Mouse (Mus musculus) frontal cortex, postnatal 36 days (tissue): Measurements from ENCODE around the gene Rnh1.

Experiments used
- DNase-seq, 2 experiments: peaks; one replicate each; pipeline ENCODE4 v3.0.0; 2022; ENCODE audit warnings: low spot score in 2 of 2

The Rnh1 gene

DNA sequence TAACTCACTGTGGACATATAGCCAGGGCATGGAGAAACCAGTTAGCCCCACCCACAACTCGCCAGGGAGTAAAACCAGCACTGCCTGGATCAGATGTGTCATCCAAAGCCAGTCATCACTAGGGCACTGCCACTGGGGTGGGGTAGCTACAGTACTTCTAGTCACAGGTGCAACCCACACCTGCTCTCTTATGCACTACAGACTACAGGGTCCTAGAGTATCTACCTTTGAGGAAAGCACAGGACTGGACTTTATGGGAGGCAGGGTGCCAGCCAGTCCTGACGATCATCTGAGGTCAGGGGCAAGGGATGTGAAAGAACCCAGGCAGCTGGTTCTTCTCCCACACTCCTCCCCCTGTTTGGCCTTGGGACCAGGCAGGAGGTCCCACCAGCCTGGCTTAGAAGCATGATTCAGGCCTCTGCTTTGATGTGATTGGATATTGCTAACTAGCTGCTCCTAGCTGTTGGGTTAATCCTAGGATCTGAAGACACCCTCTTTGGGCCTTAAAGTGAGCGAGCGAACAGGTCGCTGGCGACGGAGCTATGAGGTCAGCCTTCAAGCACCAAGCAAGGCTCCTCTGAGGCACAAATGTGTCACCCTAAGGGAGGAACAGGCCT, 4.6 kb downstream of the Rnh1 start:
- DNase-seq: no peak

DNA sequence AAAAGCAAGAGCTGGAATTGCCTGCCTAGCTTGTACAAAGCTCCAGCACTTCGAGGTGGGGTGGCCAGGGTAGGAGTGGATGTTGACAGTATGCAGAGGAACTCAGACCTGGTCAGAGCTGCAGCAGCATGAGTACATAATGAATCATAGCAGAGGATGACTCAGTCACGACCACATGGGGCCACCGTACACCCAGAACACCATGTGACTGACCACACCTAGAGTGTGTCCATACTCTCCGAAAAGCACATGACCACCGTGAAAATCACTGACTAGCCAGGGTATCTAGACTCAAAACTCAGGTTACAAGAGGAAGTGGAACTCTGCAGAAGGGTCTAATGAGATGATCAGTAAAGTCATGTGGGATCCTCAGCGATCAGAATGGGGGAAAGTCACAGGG, 7.8 kb downstream of the Rnh1 start:
- DNase-seq: no peak

DNA sequence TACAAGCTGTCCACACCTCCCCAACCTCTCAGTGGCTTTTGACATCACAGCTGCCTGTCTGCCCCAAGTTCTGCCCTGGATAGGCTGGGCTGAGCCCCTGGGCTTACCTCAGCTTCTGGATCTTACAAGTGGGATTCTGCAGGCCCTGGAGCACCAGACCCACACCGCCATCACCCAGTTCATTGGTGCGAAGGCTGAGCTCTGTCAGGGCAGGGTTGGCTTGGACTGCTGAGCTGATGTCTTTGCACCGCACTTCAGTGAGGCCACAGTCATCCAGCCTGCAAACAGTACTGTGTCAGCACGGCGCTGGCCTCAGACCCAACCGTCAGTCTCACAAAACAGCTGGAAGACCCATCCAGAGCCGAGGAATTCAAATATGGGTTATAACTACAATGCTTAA, 8.3 kb downstream of the Rnh1 start:
- DNase-seq: no peak

DNA sequence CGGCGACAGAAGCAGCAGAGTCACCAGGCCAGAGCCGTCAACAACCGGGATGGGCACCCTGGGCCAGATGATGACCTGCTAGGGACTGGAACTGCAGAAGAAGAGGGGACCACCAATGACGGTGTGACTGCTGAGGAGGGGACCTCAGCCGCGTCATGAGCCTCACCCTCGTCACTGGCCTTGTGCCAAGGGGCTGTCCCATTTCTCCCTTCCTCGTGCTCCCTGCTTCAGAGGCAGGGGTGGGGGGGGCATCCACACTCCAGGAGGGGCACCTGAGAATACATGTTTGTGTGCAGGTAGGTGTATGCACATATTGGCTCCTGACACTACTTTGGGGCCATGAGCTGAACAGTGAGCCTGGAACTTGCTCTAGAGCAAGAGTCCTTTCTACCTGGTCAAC, 17.3 kb downstream of the Rnh1 start:
- DNase-seq: no peak

DNA sequence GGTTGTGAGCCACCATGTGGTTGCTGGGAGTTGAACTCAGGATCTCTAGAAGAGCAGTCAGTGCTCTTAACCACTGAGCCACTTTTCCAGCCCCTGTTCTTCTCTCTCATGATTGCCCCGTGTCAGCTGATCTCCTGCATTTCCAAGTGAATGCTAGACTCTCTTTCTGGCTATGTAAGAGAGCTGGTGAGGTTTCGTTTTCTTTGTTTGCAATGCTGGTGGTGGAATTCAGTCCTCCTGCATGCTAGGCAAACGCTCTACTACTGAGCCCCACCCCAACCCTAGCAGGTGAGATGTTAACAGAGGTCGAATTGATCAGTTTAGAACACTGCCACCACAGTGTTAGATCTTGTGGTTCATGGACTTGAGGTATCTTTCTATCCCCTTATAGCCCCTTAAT, 24.0 kb downstream of the Rnh1 start:
- no peak for DNase-seq

DNA sequence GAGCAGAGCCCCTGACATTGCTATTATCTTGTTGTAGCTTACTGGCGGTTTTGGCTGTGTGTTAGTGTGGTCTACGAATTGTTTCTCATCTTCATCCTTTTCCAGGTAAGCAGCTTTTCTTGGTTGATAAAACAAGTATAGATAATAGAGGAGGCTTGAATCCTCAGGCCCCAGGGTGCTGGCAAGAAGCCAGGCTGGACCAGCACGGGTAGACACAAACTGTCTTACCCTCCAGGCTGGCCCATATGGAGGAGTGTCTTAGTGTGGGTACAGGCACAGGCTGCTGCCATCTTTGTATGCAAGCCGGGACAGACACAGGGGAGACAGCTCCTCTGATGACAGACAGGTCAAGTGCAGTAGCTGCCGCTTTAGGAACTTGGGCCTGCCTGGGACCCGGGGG, 25.6 kb downstream of the Rnh1 start:
- no peak for DNase-seq

DNA sequence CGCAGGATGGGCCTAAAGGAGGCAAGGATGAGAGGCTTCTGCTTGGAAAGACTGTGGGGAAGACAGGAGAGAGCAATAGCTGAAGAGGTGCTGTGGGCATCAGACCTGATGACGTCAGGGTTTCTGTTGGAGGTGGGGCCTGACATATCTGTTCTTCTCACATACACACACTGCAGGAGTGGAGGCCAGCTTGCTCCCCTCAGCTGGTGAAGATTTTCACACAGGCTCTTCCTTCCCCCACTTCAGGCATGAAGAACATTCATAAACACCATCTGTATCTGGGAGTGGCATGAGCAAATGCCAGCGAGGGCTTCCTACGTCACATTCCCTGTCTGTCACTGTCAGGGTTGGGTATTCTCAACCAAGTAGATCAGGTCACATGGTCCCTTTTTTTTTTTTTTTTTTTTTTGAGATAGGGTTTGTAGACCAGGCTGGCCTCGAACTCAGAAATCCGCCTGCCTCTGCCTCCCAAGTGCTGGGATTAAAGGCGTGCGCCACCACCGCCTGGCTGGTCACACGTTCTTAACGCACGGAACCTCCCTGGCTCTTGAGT, 26.5 kb downstream of the Rnh1 start:
- DNase-seq: no peak

DNA sequence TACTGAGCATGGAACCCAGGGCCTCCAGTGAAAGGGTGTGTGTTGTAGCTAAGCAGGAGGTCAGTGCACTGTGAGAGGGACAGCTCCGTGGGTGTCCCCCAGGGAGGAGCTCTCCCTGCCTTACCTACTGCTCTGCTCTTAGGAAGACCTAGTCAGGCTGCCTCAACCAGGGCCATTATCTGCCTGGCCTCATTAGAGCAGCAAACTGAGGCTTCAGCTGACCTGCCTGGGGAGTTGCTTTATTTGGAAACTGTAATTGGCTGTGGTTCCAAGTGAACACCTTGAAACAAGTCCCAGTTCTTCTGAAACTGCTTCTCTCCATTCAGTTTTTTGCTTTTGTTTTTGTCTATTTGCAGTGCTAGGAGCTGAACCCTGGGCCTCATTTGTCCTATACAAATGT, 27.3 kb downstream of the Rnh1 start:
- no peak for DNase-seq

DNA sequence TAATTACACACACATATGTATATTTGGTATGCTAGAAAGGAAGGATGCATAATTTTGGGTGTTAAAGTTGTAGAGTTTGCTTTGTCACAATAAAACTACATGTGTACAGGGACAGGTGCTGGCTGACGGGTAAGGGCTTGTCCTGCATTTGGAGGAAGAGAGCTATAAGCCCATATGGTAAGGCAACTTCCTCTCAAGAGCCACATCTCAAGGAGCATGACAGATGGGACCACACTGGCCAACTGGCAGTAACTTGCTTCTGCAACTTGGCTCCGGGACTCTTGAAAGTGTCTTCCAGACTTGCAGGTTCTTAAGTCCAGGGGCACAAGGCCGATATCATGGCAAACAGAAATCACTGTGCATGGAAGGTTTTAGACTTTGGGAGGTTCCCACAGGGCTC, 28.0 kb downstream of the Rnh1 start:
- DNase-seq: no peak

DNA sequence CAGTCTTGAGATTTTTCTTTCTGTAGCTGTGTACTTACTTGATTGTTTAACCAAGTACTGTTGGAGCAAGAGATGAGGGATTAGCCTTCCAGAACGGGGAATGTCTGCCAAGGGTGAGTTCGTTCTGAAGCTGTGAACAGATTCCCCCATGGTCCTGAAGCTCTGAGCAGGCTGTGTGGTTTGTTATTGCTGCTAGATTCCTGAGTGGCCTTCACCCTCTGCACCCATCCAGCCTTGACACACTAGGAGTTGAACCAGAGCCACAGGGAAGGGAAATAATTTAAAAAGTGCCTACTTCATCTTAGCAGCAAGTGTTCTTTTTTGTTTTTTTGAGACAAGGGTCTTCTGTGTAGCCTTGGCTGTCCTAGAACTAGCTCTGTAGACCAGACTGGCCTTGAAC, 28.8 kb downstream of the Rnh1 start:
- no peak for DNase-seq

DNA sequence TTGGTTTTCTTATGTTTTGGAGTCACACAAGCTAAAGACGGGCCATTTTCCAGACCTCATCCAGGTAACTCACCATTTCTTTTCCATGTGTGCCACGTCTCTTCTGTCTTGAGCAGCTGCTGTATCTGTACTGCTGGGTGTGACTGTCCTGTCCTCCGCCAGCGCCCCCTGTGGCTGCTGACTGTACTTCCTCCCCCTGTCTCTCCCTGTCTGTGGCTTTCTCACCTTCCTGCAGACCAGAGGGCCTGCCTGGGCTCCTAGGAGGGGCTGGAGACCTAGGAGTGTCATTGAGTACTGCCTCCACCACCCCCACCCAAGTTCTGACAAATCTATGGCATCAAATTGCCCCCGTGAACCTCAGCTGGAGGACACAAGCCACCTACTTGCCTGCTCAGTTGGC, 29.5 kb downstream of the Rnh1 start:
- DNase-seq: no peak

DNA sequence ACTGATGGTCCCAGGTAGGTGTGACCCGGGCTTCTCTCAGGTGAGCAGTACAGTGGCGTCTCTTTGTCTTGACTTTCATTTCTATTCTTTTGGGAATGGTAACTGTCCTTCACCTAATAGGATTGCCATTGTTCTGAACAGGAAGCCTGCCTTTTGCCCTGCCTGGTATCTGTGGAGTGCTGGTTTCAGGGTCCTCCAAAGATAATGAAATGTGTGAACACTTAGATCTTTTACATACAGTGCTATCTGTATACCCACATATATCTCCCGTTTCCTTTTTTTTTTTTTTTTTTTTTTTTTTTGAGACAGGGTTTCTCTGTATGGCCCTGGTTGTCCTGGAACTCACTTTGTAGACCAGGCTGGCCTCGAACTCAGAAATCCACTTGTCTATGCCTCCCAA, 31.3 kb downstream of the Rnh1 start:
- no peak for DNase-seq

DNA sequence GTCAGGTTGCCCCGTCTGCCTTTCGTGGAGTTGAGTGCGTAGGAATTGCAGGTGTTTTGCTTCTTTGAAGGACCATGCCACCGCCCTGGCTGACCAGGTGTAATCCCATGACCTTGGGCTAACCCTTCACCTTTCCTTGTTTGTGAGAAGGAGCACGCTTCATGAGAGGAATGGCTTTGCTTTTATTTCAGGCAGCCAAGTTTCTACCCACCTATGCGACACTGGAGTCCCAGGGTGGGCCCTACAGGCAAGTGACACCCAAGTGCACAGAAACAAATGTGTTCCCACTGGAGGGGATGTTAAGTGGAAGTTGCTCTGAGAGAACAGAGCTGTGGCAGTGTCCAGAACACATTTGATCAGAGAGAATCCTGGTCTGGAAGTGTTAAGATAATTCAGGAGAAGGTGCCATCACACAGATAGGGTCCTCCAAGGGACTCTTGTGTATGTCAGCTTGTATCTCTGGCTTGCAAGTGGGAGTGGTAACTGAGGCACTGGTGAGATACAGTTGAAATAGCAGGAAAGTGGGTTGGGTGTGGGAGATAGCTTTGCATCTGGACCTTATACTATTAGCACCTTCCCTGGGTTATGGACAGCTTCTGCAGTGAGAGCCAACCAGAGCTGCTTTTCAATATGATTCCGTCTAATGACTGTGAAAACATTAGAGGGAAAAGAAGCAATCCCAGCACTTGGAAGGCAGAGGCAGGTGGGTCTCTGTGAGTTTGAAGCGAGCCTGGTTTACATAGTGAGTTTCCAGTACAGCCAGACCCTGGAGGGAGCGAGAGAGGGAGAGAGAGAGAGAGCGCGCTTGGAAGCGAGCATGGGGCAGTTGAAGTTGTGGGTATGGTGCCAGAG, 40.5 kb downstream of the Rnh1 start:
- no peak for DNase-seq

DNA sequence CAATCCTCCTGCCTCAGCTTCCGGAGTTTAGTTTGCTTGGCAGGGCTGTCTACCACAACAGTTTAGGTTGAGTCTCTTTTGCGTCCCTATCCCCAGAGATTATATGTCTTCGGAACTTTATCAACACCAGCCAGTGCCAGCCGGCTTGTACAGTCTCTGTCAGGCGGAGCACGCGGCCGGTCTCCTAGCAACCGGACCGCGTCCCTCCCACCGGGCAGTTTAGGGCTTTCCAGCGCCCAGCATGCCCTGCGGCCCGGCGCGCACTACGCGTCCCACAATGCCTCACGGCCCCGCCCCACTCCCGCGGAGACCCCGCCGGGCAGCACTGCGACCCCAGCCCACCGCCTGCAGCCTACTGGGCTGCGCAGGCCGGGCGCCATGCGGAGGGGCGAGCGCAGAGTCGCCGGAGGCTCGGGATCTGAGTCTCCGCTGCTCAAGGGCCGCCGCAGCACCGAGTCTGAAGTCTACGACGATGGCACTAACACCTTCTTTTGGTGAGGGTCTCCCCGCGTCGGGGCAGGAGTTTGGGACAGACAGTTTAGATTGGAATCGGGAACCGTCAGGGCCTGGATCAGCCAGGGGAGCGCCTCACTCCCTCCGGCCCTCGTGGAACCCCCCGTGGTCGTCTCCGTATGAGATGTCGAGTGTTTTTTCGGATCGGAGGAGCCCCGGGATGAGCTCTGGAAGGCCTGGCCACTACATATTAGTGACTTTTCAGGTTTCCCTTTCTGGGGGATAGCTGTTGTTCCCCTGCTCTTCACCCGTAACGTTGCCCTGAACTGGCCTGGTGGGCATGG, 41.4 kb downstream of the Rnh1 start:
- peak; percentile 87 to 93 for DNase-seq

DNA sequence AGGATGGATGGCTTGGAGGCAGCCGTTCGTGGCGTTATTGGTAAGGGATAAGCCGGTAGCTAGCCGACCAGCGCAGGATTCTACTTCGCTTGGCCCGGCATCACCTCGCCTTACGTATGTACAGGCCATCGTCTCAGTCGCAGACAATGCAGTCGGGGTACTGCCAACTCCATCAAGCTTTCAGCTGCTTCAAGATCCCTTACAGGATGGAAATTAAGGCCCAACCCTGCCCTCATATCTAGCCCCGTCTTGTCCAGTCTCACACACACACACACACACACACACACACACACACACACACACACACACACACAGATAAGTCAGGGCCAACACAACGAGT, 49.2 kb downstream of the Rnh1 start:
- no peak for DNase-seq

DNA sequence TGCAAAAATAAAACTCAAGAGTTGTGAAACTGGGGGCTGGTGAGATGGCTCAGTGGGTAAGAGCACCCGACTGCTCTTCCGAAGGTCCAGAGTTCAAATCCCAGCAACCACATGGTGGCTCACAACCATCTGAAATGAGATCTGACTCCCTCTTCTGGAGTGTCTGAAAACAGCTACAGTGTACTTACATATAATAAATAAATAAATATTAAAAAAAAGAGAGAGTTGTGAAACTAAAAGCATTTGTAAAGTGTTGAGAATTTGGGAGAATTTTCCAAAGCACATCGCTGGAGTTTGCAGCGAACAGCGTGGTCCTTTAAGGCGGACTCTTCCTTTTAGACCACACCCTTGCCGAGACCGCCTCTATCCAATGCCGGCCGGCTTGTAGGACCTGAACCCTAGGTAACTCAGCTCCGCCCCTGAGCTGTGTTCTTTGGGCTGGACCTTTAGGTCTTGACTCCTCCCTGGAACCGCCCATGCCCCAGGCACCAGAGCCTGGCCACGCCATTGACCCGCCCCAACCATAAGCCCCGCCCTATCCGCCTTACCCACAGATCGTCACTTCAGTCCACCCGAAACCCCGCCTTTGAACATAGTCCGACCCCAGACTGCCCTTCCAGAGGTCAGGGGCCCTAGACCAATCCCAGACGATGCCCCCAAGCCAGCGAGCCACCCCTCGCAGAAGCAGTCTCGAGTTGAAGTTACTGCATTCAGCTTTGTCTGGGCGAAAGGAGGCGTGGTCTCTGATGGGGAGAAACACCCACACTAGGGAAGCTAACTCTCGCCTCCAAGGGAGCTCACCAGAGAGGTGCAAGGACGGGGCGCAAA, 49.8 kb downstream of the Rnh1 start:
- DNase-seq: peak; percentile 88 to 89

DNA sequence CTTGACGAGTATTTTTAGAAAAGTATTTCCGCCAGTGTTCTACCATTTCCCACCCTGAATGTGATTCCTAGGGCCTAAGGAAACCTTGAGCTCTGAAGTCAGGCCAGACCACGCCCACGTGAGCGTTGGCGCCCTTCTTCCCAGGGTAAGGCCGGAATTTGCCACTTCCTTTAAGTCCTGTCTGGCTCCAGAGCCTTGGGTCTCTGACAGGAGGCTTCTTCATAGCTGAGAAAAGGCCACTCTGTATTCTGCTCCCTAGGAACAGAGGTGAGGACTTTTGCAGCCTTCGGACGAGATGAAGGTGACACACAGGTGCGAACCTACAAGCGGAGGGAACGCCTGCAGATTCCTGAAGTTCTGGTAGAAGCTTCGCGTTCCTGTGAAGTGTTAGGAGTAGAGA, 50.4 kb downstream of the Rnh1 start, which contains the start of gene Ptdss2:
Ptdss2 (plus strand) TSS at position 138 of the 400 bp plus-strand sequence.
- DNase-seq: no peak

DNA sequence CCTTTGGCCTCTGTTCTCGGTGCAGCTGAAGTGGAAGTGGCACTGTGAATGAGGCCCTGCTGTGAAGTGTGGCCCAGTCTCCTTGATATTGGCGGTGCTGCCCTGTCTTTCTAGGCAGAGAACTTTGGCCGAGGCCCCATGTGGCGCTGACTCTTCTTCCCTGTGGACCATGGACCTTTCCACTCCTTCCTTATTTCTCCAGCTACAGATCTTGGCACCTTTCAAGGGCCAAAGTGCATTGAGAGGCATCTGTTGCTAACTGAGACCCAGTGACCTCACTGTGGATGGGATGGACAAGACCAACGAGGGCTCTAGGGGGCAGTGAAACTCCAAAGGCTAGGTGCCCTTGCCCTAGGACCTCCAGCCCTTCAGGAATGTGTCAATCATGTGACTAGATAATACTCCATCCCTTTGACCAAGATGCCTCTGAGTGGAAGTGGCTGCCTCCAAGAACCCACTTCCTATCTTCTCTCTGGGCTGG, 51.6 kb downstream of the Rnh1 start:
- DNase-seq: no peak

DNA sequence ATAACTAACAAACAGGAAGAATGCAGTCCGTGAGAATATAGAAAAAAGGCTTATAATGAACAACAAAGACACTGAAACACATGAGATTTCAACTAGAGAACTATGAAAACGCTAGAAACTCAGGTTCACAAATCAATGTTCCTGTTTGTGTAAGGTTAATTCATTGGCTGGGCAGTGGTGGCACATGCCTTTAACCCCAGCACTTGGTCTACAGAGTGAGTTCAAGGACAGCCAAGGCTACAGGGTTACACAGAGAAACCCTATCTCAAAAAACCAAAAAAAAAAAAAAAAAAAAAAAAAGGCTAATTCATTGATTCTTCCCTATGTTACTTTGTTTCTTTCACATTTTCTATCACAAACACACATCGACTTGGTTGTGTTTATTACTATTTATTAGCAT, 52.1 kb downstream of the Rnh1 start:
- DNase-seq: no peak

DNA sequence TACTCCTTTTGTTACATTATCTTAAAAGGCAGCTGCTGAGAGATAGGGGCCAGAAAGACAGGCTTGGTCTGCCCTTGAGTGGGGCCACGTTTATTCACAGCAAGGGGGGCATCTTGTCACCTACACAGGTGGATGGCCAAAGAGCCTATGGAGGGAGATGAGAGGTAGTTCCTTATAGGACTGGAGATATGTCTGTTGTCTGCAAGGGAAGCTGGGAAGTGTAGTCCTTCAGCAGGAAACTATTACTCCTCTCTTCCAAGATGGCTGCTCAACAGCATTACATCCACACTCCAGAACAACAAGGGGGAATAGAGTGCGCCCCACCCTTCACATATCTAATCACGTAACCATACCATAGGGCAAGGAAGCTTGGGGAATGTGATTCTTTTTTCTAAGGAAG, 53.2 kb downstream of the Rnh1 start:
- no peak for DNase-seq

DNA sequence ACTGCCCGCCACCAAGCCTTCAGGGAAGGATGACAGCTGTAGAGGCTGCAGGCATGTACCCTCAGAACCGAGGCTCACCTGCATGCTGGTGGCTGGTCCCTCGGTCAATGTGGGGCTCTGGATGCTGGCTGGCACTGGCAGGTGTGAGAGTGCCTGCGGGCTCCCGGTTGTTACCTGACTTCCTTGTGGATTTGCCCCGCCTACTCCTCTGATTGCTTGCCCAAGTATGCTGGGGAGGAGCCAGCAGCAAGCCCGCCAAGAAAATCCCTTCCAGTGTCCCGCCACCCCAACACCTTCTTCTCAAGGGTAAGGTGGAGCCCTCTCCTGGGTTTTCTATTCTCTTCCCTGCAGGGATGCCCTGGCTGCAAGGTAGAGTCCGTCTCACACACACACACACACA, 55.0 kb downstream of the Rnh1 start, which contains the start of gene Ano9:
Ano9 (minus strand) TSS at position 171 of the 400 bp plus-strand sequence.
- DNase-seq: no peak
